Comparison of ENCODE assay signal across 16 mouse cellular contexts in genomic region chr10:22887451-22887850, GRCm38 (mm10).
DNase-seq lines count a peak whose midpoint lies in the region; ATAC-seq and TF ChIP-seq lines count a peak whose summit lies in the region.
"Had no signal": no experiment of that assay in that cellular context is flagged by ENCODE, and none has a peak within 500 bp of the region (broad histone marks: within the 10 kb centered on the region; RNA-seq: fewer than 3 reads in every experiment).

No protein-coding gene starts in this region.

- H3K79me2 ChIP-seq in CH12.LX (replicated peaks; ENCODE audit: control insufficient read depth, extremely low read depth, insufficient read depth, poor library complexity, severe bottlenecking) = no peaks in the 10 kb centered on the region

- no peak for TF ChIP-seq EP300 in CH12.LX (IDR thresholded peaks at IDR 0.05; ENCODE audit: low read length)

- no peak for TF ChIP-seq POLR2A in CH12.LX (IDR thresholded peaks at IDR 0.05; ENCODE audit: low read depth, low read length)

- H3K4me2 ChIP-seq in CH12.LX (ENCODE audit: insufficient read depth, low read depth, poor library complexity, severe bottlenecking) = no peak overlapping the region; the same call in 1 of the 2 replicates
- no peak overlapping the region for H3K4me2 ChIP-seq in heart, embryonic 14.5 days (ENCODE audit: low read length)
- H3K4me2 ChIP-seq: stomach, embryonic 15.5 days had no signal

- no peaks in the 10 kb centered on the region for H3K27me3 ChIP-seq in CH12.LX (replicated peaks)
- H3K27me3 ChIP-seq in heart, embryonic 14.5 days (ENCODE audit: control insufficient read depth, insufficient read depth, low read length) = no peaks in the 10 kb centered on the region
- H3K27me3 ChIP-seq: stomach, embryonic 15.5 days had no signal

- no peak for TF ChIP-seq RAD21 in CH12.LX (IDR thresholded peaks at IDR 0.05; ENCODE audit: low read depth, low read length)

- H3K4me3 ChIP-seq in CH12.LX (replicated peaks in 1 of 3; ENCODE audit: low read depth in 2 of 3, low read length in 2 of 3, poor library complexity in 1 of 3) = no peak overlapping the region
- H3K4me3 ChIP-seq in heart, embryonic 14.5 days (ENCODE audit: control insufficient read depth in 1 of 2, insufficient read depth in 1 of 2, low read depth in 1 of 2, low read length in 2 of 2) = no peak overlapping the region
- H3K4me3 ChIP-seq: stomach, embryonic 15.5 days had no signal

- peak; percentile 58 for DNase-seq in CH12.LX (ENCODE audit: extremely low read depth)
- DNase-seq in gastrocnemius, postnatal 10 days = peak; percentile 14
- peak; percentile 59 for DNase-seq in heart, postnatal 4 days
- DNase-seq in ovary, postnatal 36 days (ENCODE audit: low spot score) = no peak
- no peak for DNase-seq in adrenal gland, adult 8-10 months
- DNase-seq in cerebellum, postnatal 36 days = no peak
- DNase-seq: cerebellum, postnatal 14 days; kidney, adult 9 months; layer of hippocampus, postnatal 36 days; liver; liver, postnatal 0 days; spleen, adult 18-20 months had no signal

- no peak overlapping the region for H3K9ac ChIP-seq in CH12.LX (ENCODE audit: insufficient read depth, low read depth)
- H3K9ac ChIP-seq in heart, embryonic 14.5 days (ENCODE audit: low read length) = no peak overlapping the region
- H3K9ac ChIP-seq: liver, postnatal 0 days; stomach, embryonic 15.5 days had no signal

- TF ChIP-seq CTCF in CH12.LX (conservative IDR thresholded peaks at IDR 0.05 in 1 of 2, IDR thresholded peaks at IDR 0.05 in 1 of 2; ENCODE audit: low read depth in 2 of 2, low read length in 2 of 2) = no peak

- H3K27ac ChIP-seq in CH12.LX (ENCODE audit: insufficient read depth, low read depth) = no peak overlapping the region
- peak overlapping the region; percentile 39 to 51; a peak in 2 of 4 replicates for H3K27ac ChIP-seq in heart, embryonic 14.5 days (replicated peaks in 1 of 2; ENCODE audit: control insufficient read depth in 1 of 2, insufficient read depth in 1 of 2, low read depth in 2 of 2, low read length in 2 of 2)
- H3K27ac ChIP-seq: stomach, embryonic 15.5 days had no signal

- no peaks in the 10 kb centered on the region for H3K36me3 ChIP-seq in CH12.LX (replicated peaks in 1 of 2; ENCODE audit: control insufficient read depth in 1 of 2, insufficient read depth in 1 of 2, low read length in 1 of 2)
- H3K36me3 ChIP-seq in heart, embryonic 14.5 days (ENCODE audit: control insufficient read depth, insufficient read depth, low read length) = no peaks in the 10 kb centered on the region
- H3K36me3 ChIP-seq: G1E; stomach, embryonic 15.5 days had no signal

- no peaks in the 10 kb centered on the region for H3K9me3 ChIP-seq in CH12.LX (replicated peaks; ENCODE audit: low read length)
- no peaks in the 10 kb centered on the region for H3K9me3 ChIP-seq in heart, embryonic 14.5 days (ENCODE audit: control insufficient read depth, low read length)
- H3K9me3 ChIP-seq: G1E; stomach, embryonic 15.5 days had no signal

- H3K4me1 ChIP-seq in CH12.LX (ENCODE audit: control insufficient read depth in 1 of 2, insufficient read depth in 2 of 2) = peaks cover 0 to 7% of the 10 kb centered on the region in 2 experiments; a peak in 2 of 4 replicates
- H3K4me1 ChIP-seq in heart, embryonic 14.5 days (ENCODE audit: control insufficient read depth in 2 of 2, insufficient read depth in 2 of 2, low read length in 2 of 2) = no peaks in the 10 kb centered on the region
- H3K4me1 ChIP-seq: stomach, embryonic 15.5 days had no signal

- dilution Hi-C loops in CH12.LX (cut with MboI; ENCODE audit: extremely low pct_ligation_motif_present, extremely low pct_unique_long_range_greater_than_20kb, low sequenced_read_pairs) = no loop called here

- no peak for ATAC-seq in heart, embryonic 14.5 days (ENCODE audit: insufficient number of reproducible peaks, insufficient read depth, low FRiP score, low read depth)
- ATAC-seq: liver, postnatal 0 days; midbrain, embryonic 16.5 days had no signal

- in situ Hi-C loops in CH12.LX (cut with MboI; ENCODE audit: low pct_ligation_motif_present, low pct_unique_long_range_greater_than_20kb, low sequenced_read_pairs) = no loop called here

- 44% methylated on average over 6 of the region's 6 CpGs for WGBS in heart, embryonic 14.5 days

TF ChIP-seq in CH12.LX, 34 proteins besides CTCF, POLR2A, EP300 and RAD21:
- TF ChIP-seq ZNF384 (IDR thresholded peaks at IDR 0.05; ENCODE audit: low read depth, low read length) = no peak
- peak; percentile 68 for TF ChIP-seq JUN (IDR thresholded peaks at IDR 0.05; ENCODE audit: insufficient read depth, low read depth, low read length)

Comparison
In these comparisons a context has a peak if more than half of its experiments do, and no peak if none do; other contexts are left out.
1. DNase-seq: peak in CH12.LX (single experiment), gastrocnemius, postnatal 10 days (single experiment) and heart, postnatal 4 days (single experiment); none in ovary, postnatal 36 days (single experiment), adrenal gland, adult 8-10 months (single experiment) and cerebellum, postnatal 36 days (0 of 2).